Mouse (Mus musculus): ENCODE data around the gene Grwd1. TPM values are rescaled to one million over a fixed set of nuclear protein-coding genes. Genes with fewer than 3 reads are reported as not detected.

The Grwd1 gene
- polyA plus RNA-seq, 1 experiment = 110 TPM

DNA sequence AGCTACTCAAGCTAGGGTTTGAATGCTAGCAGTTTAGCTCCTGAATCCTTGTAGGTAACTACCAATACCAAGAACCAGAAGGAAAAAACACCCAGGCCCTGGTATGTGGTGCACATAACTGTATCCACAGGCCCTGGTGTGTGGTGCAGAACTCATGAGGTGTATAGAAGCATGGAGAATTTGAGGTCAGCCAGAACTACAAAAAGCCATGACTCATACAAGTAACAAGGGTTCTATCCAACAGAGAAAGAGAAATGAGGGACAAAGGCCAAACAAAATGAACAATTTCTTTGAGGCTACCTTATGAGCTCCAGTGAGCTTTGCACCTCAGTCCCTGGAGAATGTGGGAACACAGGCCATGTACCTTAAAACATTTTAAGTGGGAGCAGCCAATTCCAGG lies 9.8 kb downstream of the Grwd1 start:
- Histone ChIP-seq H3K27me3 (ENCODE audit: control insufficient read depth, insufficient read depth, insufficient read length) (no peaks in the 10 kb centered on the region), H3K79me2 (ENCODE audit: control insufficient read depth, insufficient read depth) (peaks cover 12% of the 10 kb centered on the region), H3K36me3 (ENCODE audit: control insufficient read depth, insufficient read depth) (peaks cover 19% of the 10 kb centered on the region), H3ac (ENCODE audit: control insufficient read depth, insufficient read length, low read depth) (no peak overlapping the region), H3K79me3 (ENCODE audit: low read depth) (no peaks in the 10 kb centered on the region), H3K4me3 (ENCODE audit: insufficient read depth, poor library complexity, severe bottlenecking) (no peak overlapping the region)
- TF ChIP-seq MAX (IDR thresholded peaks at IDR 0.05) (no peak), USF1 (IDR thresholded peaks at IDR 0.05; ENCODE audit: low read depth) (no peak), FOSL1 (IDR thresholded peaks at IDR 0.05; ENCODE audit: insufficient read depth, low read length, poor library complexity, severe bottlenecking) (no peak), MYOD1 (IDR thresholded peaks at IDR 0.05; ENCODE audit: control insufficient read depth, insufficient read length, low read depth) (no peak)

DNA sequence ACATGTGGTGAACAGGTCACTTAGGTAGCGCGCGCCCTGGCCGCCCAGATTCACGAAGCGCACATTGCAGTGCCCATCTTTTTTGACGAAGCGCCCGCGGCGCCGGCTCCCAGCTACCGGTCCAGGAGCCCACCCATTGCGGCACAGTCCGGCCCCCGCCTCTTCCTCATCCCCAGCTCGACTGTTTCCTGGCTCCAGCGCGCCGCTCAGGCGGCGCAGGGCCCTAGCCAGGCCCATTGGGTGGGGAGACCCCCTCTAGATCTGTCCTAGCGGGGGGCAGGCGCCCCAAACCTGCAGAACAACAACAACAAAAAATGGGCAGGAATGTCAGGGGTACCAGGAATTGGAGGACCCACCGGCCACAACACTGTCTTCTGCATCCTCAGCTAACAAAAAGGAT lies 10.9 kb downstream of the Grwd1 start:
- Histone ChIP-seq H3K79me2 (ENCODE audit: control insufficient read depth, insufficient read depth) (peaks cover 1% of the 10 kb centered on the region), H3ac (ENCODE audit: control insufficient read depth, insufficient read length, low read depth) (no peak overlapping the region), H3K27me3 (ENCODE audit: control insufficient read depth, insufficient read depth, insufficient read length) (no peaks in the 10 kb centered on the region), H3K4me3 (ENCODE audit: insufficient read depth, poor library complexity, severe bottlenecking) (no peak overlapping the region), H3K79me3 (ENCODE audit: low read depth) (no peaks in the 10 kb centered on the region), H3K36me3 (ENCODE audit: control insufficient read depth, insufficient read depth) (peaks cover 8% of the 10 kb centered on the region)
- TF ChIP-seq USF1 (IDR thresholded peaks at IDR 0.05; ENCODE audit: low read depth) = no peak

DNA sequence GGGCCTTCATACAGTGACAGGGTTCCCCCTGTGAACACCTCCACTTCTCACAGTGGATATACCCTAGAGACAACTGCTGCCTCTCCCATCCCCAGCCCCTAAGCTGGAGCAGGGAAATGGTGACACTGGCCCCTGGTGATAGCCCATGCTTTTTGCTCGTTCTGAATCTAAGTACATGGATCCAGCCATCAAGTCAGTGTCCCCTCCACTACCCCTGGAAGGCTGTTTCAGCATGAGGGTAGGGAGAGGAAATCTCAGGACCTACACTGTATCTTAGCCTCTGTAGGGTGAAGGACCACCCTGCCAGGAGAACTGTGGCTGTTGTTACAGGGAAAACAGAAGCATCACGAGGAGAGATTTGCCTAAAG lies 14.8 kb downstream of the Grwd1 start:
- peaks cover 17% of the 10 kb centered on the region for H3K36me3 ChIP-seq (ENCODE audit: control insufficient read depth, insufficient read depth)
- H3ac ChIP-seq (ENCODE audit: control insufficient read depth, insufficient read length, low read depth) = no peak overlapping the region
- H3K79me3 ChIP-seq (ENCODE audit: low read depth) = peaks cover 16% of the 10 kb centered on the region
- H3K79me2 ChIP-seq (ENCODE audit: control insufficient read depth, insufficient read depth) = peaks cover 27% of the 10 kb centered on the region
- no peaks in the 10 kb centered on the region for H3K27me3 ChIP-seq (ENCODE audit: control insufficient read depth, insufficient read depth, insufficient read length)
- TF ChIP-seq CEBPB (IDR thresholded peaks at IDR 0.05; ENCODE audit: low read depth) = no peak
- TF ChIP-seq MYOG (IDR thresholded peaks at IDR 0.05; ENCODE audit: control insufficient read depth, extremely low read depth, insufficient read length) = no peak
- TF ChIP-seq FOSL1 (IDR thresholded peaks at IDR 0.05; ENCODE audit: insufficient read depth, low read length, poor library complexity, severe bottlenecking) = no peak
- no peak for TF ChIP-seq USF1 (IDR thresholded peaks at IDR 0.05; ENCODE audit: low read depth)
- TF ChIP-seq CTCF (IDR thresholded peaks at IDR 0.05; ENCODE audit: control insufficient read depth, insufficient read depth, insufficient read length) = no peak
- no peak for TF ChIP-seq MAX (IDR thresholded peaks at IDR 0.05)
- no peak for TF ChIP-seq MYOD1 (IDR thresholded peaks at IDR 0.05; ENCODE audit: control insufficient read depth, insufficient read length, low read depth)
- H3K4me3 ChIP-seq (ENCODE audit: insufficient read depth, poor library complexity, severe bottlenecking) = no peak overlapping the region

DNA sequence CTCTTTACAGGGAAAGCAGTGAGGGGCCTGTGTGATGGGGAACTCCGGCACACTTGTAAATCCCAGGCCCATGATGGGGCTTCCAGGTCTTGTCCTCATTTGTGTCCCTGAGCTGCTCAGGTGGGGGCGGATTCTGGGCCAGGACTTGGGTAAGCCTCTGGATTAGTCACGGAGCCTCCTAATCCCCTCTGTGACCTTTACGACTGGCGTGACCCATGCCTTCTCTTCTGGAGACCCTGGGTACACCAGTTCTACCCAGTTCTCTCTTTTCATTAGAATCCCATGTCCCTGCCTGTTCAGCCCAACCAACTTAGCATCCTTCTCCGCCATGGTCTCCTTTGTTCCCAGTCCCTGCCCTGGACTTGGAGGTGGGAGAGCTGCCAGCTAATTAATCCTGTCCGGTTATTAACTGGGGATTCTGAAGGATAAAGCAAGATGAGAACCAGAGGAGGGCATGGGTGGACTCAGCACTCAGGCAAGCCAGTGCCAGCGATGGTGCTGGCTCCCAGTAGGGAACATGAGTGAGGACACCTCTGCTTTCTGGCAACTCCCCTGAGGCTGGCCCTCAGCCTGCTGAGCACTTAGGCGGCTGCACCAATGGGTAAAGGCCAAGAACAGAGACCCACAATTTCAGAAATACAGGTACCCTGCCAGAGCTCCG lies 15.3 kb downstream of the Grwd1 start:
- peaks cover 22% of the 10 kb centered on the region for H3K36me3 ChIP-seq (ENCODE audit: control insufficient read depth, insufficient read depth)
- H3K4me3 ChIP-seq (ENCODE audit: insufficient read depth, poor library complexity, severe bottlenecking) = no peak overlapping the region
- no peaks in the 10 kb centered on the region for H3K27me3 ChIP-seq (ENCODE audit: control insufficient read depth, insufficient read depth, insufficient read length)
- peaks cover 16% of the 10 kb centered on the region for H3K79me3 ChIP-seq (ENCODE audit: low read depth)
- no peak overlapping the region for H3ac ChIP-seq (ENCODE audit: control insufficient read depth, insufficient read length, low read depth)
- TF ChIP-seq MYOG (IDR thresholded peaks at IDR 0.05; ENCODE audit: control insufficient read depth, extremely low read depth, insufficient read length) (no peak), FOSL1 (IDR thresholded peaks at IDR 0.05; ENCODE audit: insufficient read depth, low read length, poor library complexity, severe bottlenecking) (no peak), CTCF (IDR thresholded peaks at IDR 0.05; ENCODE audit: control insufficient read depth, insufficient read depth, insufficient read length) (no peak), MYOD1 (IDR thresholded peaks at IDR 0.05; ENCODE audit: control insufficient read depth, insufficient read length, low read depth) (no peak), MAX (IDR thresholded peaks at IDR 0.05) (no peak), CEBPB (IDR thresholded peaks at IDR 0.05; ENCODE audit: low read depth) (no peak), USF1 (IDR thresholded peaks at IDR 0.05; ENCODE audit: low read depth) (no peak)
- peaks cover 27% of the 10 kb centered on the region for H3K79me2 ChIP-seq (ENCODE audit: control insufficient read depth, insufficient read depth)

DNA sequence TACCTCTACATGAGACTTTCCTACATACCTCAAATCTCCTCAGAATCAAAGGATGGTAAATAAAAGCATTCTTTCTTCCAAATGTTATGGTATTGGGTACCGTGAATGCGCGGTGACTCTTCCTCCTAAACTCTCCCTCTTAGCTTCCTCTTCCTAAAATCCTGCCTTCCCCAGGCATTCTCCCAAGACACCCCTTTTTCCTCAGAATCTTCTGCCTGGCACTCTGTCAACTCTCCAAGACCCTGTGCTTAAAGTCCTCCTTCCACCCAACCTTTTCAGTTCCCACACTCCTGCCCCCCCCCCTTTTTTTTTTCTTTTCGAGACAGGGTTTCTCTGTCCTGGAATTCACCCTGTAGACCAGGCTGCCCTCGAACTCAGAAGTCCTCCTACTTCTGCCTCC lies 15.9 kb downstream of the Grwd1 start:
- Histone ChIP-seq H3K4me3 (ENCODE audit: insufficient read depth, poor library complexity, severe bottlenecking) (no peak overlapping the region), H3K79me3 (ENCODE audit: low read depth) (peaks cover 16% of the 10 kb centered on the region), H3ac (ENCODE audit: control insufficient read depth, insufficient read length, low read depth) (no peak overlapping the region), H3K79me2 (ENCODE audit: control insufficient read depth, insufficient read depth) (peaks cover 27% of the 10 kb centered on the region), H3K36me3 (ENCODE audit: control insufficient read depth, insufficient read depth) (peaks cover 28% of the 10 kb centered on the region), H3K27me3 (ENCODE audit: control insufficient read depth, insufficient read depth, insufficient read length) (no peaks in the 10 kb centered on the region)
- TF ChIP-seq USF1 (IDR thresholded peaks at IDR 0.05; ENCODE audit: low read depth) = no peak
- TF ChIP-seq FOSL1 (IDR thresholded peaks at IDR 0.05; ENCODE audit: insufficient read depth, low read length, poor library complexity, severe bottlenecking) = no peak
- TF ChIP-seq MAX (IDR thresholded peaks at IDR 0.05) = no peak
- no peak for TF ChIP-seq CTCF (IDR thresholded peaks at IDR 0.05; ENCODE audit: control insufficient read depth, insufficient read depth, insufficient read length)
- no peak for TF ChIP-seq MYOG (IDR thresholded peaks at IDR 0.05; ENCODE audit: control insufficient read depth, extremely low read depth, insufficient read length)
- no peak for TF ChIP-seq MYOD1 (IDR thresholded peaks at IDR 0.05; ENCODE audit: control insufficient read depth, insufficient read length, low read depth)
- TF ChIP-seq CEBPB (IDR thresholded peaks at IDR 0.05; ENCODE audit: low read depth) = no peak
